Mouse (Mus musculus) left cerebral cortex, postnatal 25 days (tissue): ENCODE measurements around the gene Alox12b. TPM values are rescaled to one million over a fixed set of nuclear protein-coding genes. Genes with fewer than 3 reads are reported as not detected.

ENCODE experiments used
- DNase-seq, 2 experiments: peaks; one replicate each; pipeline ENCODE4 v3.0.0; 2022; ENCODE audit warnings: low spot score in 2 of 2, mixed read lengths in 1 of 2
- intact Hi-C: fragments of 180-260 bp; cut with DNase I; formaldehyde crosslinking; loops from one replicate; pipeline ENCODE4 v1.15.1; 2025
- total RNA-seq, 2 experiments: library from RNA; stranded (reverse); gene quantifications; 2 replicates each; pipeline ENCODE4 v1.2.3; 2021

Alox12b gene
- total RNA-seq, 2 experiments from 2014 or later: 3.1 to 6.6 TPM

DNA sequence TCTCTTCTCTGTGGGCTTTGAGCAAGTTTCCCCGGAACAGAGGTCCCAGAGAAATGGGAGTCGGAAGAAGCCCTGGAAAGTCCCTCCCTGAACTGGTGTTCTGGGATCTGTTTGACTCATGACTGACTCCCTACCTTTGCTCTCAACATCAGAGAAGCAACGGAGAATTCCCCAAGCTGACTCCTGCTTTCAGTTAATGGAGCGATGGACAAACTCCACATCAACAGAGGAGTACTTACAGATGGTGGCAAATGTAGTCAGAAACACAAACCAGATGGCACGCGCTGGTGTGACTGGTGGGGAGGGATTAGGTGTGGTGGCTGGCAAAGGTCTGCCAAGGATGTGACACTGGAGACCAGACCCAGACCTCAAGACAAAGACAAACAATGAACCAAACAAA, 5.8 kb upstream of the Alox12b start:
- intact Hi-C loops: loop anchor here (2.0 kb wide), 2 partner anchors 18 to 26 kb away; partner anchors contain the start of gene Aloxe3
- no peak for DNase-seq

DNA sequence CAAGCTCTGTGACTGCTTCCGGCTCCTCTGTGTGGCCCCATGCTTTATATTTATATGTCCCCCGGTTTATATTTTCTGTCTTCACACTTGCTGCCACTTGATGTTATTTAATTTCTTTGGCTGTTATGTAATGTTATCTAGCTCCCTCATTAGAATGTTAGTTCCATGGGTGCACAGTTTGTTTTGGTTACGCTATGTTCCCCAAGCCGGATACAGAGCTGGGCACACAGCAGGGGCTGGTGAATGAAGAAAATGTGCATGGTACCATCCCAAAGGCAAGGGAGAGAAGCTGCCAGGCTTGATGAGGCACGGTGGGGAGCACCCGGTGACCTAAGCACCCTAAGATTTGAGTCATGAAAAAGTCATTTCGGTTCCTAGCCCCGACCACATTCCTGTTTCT, 3.0 kb upstream of the Alox12b start:
- DNase-seq: no peak
- intact Hi-C loops: no loop called here

DNA sequence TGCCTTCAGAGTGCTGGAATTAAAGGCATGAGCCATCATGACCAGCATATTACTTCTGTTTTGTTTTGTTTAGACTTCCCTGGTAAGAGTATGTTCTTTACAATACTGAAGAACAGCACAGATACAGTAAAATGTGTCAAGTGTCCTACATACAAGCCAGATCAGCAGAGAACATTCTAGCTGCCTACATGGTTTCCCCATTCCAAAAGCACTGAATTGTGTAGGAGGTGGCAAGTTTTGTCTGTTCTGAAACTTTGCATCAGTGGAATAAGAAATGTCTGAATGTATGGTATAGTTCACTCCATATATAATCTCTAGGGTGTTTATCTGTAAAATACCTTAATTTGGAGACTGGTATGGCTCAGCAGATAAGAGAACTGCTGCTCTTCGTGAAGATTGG, 1.4 kb upstream of the Alox12b start:
- intact Hi-C loops: no loop called here

DNA sequence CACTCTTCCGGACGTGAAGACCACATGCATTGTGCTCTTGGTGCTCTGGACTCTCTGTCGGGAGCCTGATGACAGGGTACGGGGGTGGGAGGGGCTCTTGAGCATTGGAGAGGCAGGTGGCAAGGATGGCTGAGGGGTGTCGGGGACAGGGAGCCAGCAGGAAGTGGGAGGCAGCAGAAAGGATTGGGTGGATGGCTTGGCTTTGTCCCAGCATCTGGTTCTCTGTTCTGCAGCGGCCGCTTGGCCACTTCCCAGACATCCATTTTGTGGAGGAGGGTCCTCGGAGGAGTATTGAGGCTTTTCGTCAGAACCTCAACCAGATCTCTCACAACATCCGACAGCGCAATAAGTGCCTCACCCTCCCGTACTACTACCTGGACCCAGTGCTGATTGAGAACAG, 12.5 kb downstream of the Alox12b start:
- intact Hi-C loops: no loop called here
- peak in 1 of 2 experiments; percentile 85 for DNase-seq

More for the DNA sequence above, 1.4 kb upstream of the Alox12b start:
- peak in 1 of 2 experiments; percentile 68 for DNase-seq

DNA sequence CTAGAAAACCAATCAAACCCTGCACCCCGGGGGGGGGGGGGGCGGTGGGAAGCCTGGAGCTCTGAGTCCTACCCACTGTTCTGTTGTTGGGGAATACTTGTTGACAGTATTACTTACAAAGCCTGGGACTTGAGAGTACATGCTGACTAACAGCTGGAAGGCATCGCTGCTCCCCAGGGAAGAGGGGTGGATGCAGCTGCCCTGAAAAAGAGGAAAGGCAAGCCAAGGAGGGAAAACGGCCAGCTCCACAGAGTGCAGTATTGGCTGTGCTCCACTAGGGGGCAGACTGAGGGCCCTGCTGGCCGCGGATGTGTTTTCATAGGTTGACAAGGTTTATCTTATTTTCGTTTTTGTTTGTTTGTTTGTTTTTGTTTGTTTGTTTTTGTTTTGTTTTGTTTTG, 14.8 kb downstream of the Alox12b start:
- intact Hi-C loops: no loop called here
- DNase-seq: no peak

DNA sequence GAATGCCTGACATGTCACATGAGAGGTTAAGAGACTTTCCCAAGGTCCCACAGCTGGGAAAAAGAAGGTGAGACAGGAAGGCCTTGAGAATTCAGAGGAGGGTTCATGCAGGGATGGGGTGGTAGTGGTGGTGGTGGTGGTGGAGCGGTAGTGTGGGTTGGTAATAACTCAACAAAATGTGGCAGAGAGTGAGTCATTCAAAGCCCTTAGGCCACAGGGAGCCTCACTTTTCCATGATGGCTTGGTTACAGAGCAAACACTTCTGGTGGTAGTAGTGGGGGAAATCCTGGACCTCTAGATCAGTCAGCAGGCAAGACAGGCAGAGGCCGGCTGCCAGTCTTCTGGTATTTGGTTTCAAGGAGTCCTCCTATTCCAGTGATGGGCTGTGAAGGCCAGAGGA, 15.8 kb downstream of the Alox12b start:
- no peak for DNase-seq
- intact Hi-C loops: no loop called here

DNA sequence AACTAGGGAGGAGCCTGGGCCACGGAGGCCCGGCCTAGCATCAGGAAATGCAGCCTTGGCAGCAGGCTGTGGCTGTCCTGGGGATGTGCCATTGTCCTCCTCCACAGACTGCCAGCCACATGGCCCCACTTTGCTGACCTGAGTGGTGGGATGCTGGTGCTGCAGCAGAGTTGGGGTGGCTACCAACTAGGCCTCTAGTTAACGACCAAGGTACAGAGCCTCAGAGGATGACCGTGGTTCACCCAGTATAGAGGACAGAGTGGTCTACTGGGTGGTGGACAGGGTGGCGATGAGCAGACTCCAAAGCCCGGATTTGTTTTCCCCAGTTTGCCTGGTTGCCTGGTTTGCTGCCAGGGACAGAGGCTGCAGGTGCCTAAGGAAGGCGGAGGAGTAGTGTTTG, 17.9 kb downstream of the Alox12b start:
- no peak for DNase-seq
- intact Hi-C loops: no loop called here

DNA sequence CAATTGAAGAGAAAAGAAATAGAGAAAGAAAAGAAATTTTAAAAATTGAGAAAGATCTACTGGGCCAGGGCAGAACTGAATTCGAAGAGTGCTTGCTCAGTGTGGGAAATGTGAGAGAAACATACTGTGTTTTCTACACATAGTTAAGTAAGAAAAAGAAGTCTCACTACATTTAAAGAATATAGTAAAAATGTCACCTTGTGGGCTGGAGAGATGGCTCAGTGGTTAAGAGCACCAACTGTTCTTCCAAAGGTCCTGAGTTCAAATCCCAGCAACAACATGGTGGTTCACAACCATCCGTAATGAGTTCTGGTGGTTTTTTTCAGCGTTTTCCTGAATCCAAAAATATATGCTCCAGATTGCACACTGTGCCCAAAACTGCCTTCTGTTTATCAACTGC, 21.7 kb downstream of the Alox12b start:
- no peak for DNase-seq
- intact Hi-C loops: no loop called here

DNA sequence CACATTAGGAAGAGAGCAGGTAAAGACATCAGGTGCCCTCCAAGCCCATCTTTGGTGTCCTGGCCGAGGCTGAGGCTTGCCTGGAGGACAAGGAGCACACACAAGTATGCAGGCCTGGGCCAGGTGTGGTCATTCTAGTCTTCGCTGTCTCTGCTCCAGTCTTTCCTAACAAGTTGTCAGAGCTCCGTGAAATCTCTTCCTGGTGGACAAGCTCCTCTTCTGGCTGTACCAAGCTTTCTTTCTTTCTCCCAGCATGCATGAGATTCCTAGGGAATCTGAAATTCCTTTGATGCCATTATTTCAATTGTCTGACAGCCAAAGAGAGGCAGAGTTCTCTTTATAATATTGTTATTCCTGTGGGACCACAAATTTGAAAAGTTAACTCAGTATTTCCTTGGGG, 22.7 kb downstream of the Alox12b start:
- no peak for DNase-seq
- intact Hi-C loops: no loop called here

DNA sequence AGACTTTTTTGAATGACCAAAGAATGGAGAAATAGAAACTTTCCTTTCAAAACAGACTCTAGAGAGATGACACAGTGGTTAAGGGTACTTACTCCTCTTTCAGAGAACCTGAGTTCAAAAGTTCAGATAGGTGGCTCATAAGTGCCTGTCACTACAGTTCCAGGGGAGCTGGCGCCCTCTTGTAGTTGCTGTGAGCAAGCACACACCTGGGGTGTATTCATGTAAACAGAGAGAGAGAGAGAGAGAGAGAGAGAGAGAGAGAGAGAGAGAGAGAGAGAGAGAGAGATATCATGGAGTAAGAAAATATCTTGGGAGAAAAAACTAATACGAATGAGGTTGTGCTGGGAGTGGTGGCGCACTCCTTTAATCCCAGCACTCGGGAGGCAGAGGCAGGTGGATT, 23.3 kb downstream of the Alox12b start:
- intact Hi-C loops: no loop called here
- no peak for DNase-seq

DNA sequence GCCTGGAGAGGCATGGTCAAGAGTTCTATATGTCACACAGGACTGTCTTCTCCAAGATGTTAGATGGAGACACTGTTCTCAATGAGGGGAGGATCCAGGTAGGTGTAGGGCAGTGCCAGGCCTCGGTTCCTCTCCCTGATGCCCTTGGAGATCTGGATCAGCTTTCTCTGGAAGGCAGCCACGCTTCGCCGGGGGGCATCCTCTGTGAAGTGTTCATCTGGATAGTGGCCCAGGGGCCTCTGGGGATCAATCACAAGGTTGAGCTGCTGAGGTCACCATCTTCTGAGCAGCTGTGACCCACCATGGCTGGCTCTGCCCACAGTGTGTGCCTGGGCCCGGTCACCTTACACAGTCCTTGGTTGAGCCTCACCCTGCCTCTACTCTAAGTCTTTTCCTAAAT, 28.2 kb downstream of the Alox12b start:
- DNase-seq: no peak
- intact Hi-C loops: no loop called here

DNA sequence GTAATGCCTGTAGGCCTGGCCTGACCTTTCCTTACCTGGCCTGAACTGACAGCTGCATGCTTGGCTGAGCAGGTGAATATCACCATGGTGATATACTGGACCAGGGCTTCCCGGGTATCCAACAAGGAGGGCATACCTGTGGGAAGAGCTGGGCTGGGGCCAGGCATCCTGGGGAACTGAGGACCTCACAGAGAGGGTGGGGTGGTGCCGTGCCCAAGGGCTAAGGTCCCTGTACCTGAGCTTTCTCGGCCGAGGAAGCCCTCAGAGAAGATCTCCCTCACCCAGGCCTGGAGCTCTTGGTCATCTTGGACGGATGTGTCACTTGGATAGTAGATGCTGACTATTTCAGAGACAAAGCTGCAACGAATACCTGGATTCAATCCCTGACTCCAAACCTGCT, 29.1 kb downstream of the Alox12b start:
- intact Hi-C loops: loop anchor here (2.0 kb wide), 1 partner anchor 27 kb away; no protein-coding TSS in a partner anchor

DNA sequence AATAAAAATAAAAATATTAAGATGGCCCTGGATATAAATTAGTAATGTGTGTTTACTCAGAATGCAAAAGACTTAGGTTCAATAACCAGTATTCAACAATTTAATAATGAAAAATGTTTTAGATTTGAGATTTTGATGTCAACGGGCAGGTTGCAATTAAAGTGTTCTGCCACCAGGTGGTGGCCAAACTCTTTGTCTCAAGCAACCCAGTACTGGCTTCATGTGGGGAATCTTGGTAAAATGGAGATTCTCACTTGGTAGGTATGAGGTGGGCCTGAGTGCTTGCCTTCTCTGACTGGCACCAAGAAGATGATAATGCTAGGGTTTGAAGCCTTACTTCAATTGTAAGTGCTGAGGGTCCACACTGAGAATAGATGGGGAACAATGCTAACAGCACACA, 36.1 kb downstream of the Alox12b start:
- intact Hi-C loops: loop anchor here (1.0 to 5.0 kb wide), 2 partner anchors 52 to 319 kb away; no protein-coding TSS in a partner anchor
- peak; percentile 28 to 48 for DNase-seq

More for the DNA sequence above, 29.1 kb downstream of the Alox12b start:
- DNase-seq: no peak

DNA sequence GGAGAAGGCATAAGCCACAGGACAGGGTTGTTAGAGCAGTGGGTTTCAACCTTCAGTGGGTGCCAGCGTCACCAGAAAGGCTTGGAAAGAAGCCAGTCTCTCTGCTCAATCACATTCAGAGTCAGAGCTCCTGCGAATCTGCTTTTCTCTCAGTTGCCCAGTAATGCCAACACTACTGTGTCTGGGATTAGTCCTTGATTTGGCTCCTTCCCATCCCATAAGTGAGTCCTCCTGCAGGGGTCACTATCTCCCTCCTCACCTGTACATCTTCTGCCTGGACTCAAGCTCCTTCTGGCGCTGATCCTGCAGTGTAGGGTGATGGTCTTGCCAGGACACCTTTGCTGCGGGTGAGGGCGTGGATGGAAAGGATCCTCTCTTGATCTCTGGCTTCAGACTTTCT, 40.0 kb downstream of the Alox12b start:
- DNase-seq: no peak
- intact Hi-C loops: loop anchor here (2.0 to 5.0 kb wide), 2 partner anchors 34 to 191 kb away; no protein-coding TSS in a partner anchor

DNA sequence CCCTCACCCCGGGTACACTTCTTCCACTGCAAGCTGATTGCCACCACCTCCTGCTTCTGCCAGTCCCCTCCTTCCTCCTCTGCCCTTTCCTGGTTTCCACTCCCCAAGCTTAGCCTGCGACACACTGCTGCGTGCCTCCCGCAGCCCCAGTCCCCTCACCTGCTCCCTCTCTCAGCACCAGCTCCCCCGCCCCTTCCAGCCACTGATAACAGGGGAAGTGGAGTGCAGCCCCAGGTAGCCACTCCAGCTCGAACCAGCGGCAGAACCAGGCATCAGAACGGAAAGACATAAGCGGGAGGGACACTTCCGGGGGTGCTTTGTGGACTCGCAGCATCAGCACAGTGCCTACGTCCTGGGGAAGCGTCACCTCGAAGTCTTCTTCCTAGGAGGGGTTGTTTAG, 40.4 kb downstream of the Alox12b start:
- DNase-seq: no peak
- intact Hi-C loops: loop anchor here (2.0 to 5.0 kb wide), 2 partner anchors 34 to 190 kb away; no protein-coding TSS in a partner anchor

DNA sequence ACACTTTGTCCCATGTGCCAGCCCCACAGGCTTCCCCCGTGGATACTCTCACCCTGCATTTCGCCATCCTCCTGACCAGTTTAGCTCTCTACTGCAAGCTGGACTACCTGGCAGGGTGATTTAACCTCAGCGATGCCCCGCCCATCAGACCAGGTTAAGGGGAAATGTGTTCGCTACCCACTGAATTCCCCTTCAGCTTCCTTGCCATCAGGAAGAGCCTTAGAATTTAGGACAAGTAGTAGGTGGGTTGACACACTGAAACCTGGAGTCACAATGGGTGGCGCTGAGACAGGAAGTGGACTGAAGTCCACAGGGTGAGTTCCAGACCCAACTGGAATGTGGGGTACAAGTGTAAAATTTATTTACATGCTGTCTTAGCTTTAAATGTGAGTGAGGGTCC, 41.0 kb downstream of the Alox12b start, which contains the start of gene Alox8:
TSS of gene Alox8 (minus strand) at position 101 of the 400 bp plus-strand sequence.
- intact Hi-C loops: loop anchor here (2.0 to 5.0 kb wide), 2 partner anchors 33 to 190 kb away; no protein-coding TSS in a partner anchor
- DNase-seq: no peak

DNA sequence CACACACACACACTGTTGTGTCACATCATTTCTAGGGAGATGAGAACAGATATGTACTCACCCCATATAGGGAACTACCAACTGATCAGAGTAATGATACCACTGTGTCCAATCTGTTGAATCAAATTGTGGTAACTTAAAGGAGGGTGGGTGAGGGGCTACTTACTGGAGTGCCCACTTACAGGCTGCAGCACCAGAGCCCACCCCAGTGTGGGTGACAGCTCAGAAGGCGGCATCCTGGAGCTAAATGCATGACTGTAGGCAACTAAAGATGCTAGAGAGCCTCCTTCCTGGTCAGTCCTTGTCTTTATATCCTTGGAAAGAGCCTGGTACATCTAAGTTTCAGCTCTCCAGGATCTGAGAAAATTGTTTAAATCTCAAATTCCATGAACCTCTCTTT, 42.5 kb downstream of the Alox12b start:
- intact Hi-C loops: loop anchor here (5.0 kb wide), 1 partner anchor 188 kb away; no protein-coding TSS in a partner anchor
- DNase-seq: no peak

DNA sequence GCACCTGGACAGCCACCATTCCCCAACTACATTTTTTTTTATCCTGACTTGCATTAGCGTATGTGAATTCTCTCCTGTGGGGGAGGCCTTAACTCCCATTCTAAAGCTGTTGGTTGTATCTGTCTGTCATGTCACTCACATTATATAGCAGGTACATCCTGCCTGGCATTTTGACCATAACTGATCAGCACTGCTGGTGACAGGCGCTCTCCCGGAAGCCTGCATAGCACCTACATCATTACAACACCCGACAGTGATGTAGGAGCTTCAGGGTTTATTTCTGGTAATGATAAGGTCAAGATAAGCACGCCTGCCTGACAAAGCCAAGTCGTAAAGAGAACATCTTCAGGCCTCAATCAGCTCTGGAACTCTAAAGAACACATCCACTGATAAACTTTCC, 43.4 kb downstream of the Alox12b start:
- intact Hi-C loops: loop anchor here (2.0 kb wide), 1 partner anchor 23 kb away; no protein-coding TSS in a partner anchor
- DNase-seq: no peak

DNA sequence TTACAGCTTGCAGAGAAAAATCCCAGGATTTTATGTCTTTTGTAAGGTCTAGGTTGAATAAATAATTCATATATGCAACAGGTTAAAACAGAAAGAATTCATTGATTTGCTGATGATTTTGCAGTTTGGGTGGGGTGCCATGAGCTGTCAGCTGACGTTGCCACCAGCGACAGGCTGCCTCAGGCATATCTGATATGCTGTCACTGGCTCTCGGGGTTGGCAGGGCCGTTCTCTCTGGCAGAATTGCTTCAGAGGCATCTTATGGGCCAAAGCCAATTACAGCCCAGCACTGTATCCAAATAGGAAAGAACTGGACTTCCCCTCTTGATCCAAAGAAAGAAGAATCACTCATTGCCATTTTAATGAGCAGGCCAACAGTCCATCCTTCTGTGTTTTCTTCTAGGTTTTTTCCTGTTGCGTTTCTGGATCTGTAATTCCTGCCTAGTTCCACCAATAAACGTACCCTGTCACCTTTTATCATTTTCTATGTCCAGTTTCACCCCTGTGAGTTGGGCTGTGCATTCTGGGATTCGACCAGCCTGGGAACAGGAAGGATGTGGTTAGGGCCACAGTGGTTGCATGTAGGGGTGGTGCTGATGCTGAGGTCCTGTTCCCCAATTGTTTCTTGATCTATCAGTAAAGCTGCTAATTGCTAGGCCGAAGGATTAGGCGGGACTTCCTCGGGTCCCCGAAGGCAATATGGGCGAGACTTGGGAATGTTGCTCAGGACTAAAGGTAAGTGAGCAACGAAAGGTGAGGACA, 45.9 kb downstream of the Alox12b start:
- DNase-seq: no peak
- intact Hi-C loops: no loop called here

DNA sequence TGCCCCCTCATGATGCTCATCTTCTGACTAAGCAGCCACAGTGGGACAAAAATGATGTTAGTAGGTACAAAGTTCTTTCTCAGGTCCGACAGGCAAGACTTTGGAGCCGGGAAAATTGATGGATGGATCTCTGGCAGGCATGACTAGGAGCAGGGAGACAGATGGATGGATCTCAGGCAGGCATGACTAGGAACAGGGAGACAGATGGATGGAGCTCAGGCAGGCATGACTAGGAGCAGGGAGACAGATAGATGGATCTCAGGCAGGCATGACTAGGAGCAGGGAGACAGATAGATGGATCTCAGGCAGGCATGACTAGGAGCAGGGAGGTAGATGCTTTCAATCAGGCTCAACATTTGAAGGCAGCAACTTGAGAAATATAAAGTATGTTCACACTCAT, 54.6 kb downstream of the Alox12b start:
- intact Hi-C loops: no loop called here
- peak; percentile 35 to 81 for DNase-seq

DNA sequence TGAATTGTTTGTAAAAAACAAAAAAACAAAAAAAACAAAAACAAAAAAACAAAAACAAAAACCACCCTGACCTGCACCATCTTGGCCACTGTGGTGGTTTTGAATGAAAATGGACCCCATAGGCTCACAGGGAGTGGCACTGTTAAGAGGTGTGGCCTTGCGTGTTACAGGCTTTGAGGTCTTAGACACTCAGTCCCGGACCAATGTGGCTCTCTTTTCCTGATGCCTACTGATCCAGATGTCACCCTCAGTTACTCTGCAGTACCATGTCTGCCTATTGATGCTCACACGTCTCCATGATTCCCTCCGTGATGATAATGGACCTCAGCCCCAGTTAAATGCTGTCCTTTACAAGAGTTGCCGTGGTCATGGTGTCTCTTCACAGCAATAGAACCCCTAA, 60.6 kb downstream of the Alox12b start:
- intact Hi-C loops: no loop called here
- no peak for DNase-seq
